Mouse (Mus musculus) embryonic facial prominence, embryonic 11.5 days (tissue): ENCODE measurements around the gene Pum3. TPM values are rescaled to one million over a fixed set of nuclear protein-coding genes. Genes with fewer than 3 reads are reported as not detected.

Experiments
- ATAC-seq: fragments of 200-750 bp; cut with Nextera tagmentation; replicated peaks from 2 replicates; pipeline ENCODE4 v1.8.0; 2017; ENCODE audit warnings: low read depth; ENCODE audit not compliant: insufficient number of reproducible peaks, low FRiP score, low TSS enrichment
- DNase-seq: peaks from one replicate; pipeline ENCODE4 v3.0.0-alpha.2; 2015; ENCODE audit warnings: low spot score
- H3K27ac ChIP-seq: fragments of 300-500 bp; sonication (generic); replicated peaks from 2 replicates; pipeline ENCODE4 v1.5.1; 2014; ENCODE audit warnings: mild to moderate bottlenecking, low read depth, low read length, control low read depth
- H3K27me3 ChIP-seq: fragments of 300-500 bp; sonication (generic); 2 replicates; pipeline ENCODE4 v1.6.1; 2014; ENCODE audit warnings: mild to moderate bottlenecking, low read length, moderate library complexity, mixed read lengths; ENCODE audit not compliant: control insufficient read depth, insufficient read depth
- H3K36me3 ChIP-seq: fragments of 300-500 bp; sonication (generic); replicated peaks from 2 replicates; pipeline ENCODE4 v1.6.1; 2014; ENCODE audit warnings: low read depth, mild to moderate bottlenecking, low read length, moderate library complexity, mixed read lengths; ENCODE audit not compliant: control insufficient read depth, insufficient read depth
- H3K4me1 ChIP-seq: fragments of 300-500 bp; sonication (generic); 2 replicates; pipeline ENCODE4 v1.6.1; 2014; ENCODE audit warnings: low read length, mixed read lengths; ENCODE audit not compliant: control insufficient read depth, insufficient read depth
- H3K4me2 ChIP-seq: fragments of 300-500 bp; sonication (generic); 2 replicates; pipeline ENCODE4 v1.6.1; 2014; ENCODE audit warnings: low read depth, mild to moderate bottlenecking, control low read depth, low read length, moderate library complexity
- H3K4me3 ChIP-seq: fragments of 300-500 bp; sonication (generic); 2 replicates; pipeline ENCODE4 v1.5.1; 2014; ENCODE audit warnings: low read depth, low read length, control low read depth
- H3K9ac ChIP-seq: fragments of 300-500 bp; sonication (generic); replicated peaks from 2 replicates; pipeline ENCODE4 v1.6.1; 2014; ENCODE audit warnings: mild to moderate bottlenecking, control low read depth, low read length
- H3K9me3 ChIP-seq: fragments of 300-500 bp; sonication (generic); replicated peaks from 2 replicates; pipeline ENCODE4 v1.6.1; 2016; ENCODE audit warnings: mild to moderate bottlenecking, low read length, inconsistent platforms, mixed read lengths; ENCODE audit not compliant: control insufficient read depth
- WGBS: fragments of 180-500 bp; shearing (Covaris S2); extraction: QIAGEN DNeasy Blood & Tissue Kit; methylation state at CpG from one replicate; pipeline ENCODE4 v1.1.7; 2014; 5-methylcytosine and 5-hydroxymethylcytosine counted together
- polyA plus RNA-seq: library from polyadenylated mRNA; unstranded; fragments of >200 nt; fragmentation: Nextera tagmentation; extraction: Ambion mirVana; gene quantifications from 2 replicates; pipeline ENCODE4 v1.2.1, GENCODE M21; 2014

Gene Pum3
- 94.8 and 110 TPM in 2 replicates for polyA plus RNA-seq

GRCm38 (mm10) chr19:27429745-27430251 is at the start of gene Pum3:
Gene Pum3, minus strand, starts transcription at chr19:27429825.
- Histone ChIP-seq H3K27ac (peak within 1 kb of the TSS; percentile 71), H3K27me3 (no peaks in the 10 kb centered on the region), H3K4me1 (peaks cover 5% of the 10 kb centered on the region), H3K36me3 (no peaks in the 10 kb centered on the region), H3K4me2 (peak within 1 kb of the TSS; percentile 70), H3K4me3 (peak within 1 kb of the TSS; percentile 83), H3K9ac (peak within 1 kb of the TSS; percentile 75), H3K9me3 (no peaks in the 10 kb centered on the region)
- DNase-seq (peak; percentile 98), ATAC-seq (peak; percentile 97)
- WGBS = under 1% methylated on average over 40 of the region's 40 CpGs

- no peak overlapping the region for H3K4me3 ChIP-seq
- H3K27me3 ChIP-seq = no peaks in the 10 kb centered on the region
- 82% methylated on average over 4 of the region's 4 CpGs for WGBS
- ATAC-seq (no peak), DNase-seq (no peak)
- H3K27ac ChIP-seq = no peak overlapping the region
- no peak overlapping the region for H3K4me2 ChIP-seq
- no peaks in the 10 kb centered on the region for H3K36me3 ChIP-seq
- H3K9me3 ChIP-seq = no peaks in the 10 kb centered on the region
- H3K9ac ChIP-seq = no peak overlapping the region
- H3K4me1 ChIP-seq = no peaks in the 10 kb centered on the region
Observed at GRCm38 (mm10) chr19:27466691-27467090, 37.1 kb upstream of the Pum3 start.

DNA sequence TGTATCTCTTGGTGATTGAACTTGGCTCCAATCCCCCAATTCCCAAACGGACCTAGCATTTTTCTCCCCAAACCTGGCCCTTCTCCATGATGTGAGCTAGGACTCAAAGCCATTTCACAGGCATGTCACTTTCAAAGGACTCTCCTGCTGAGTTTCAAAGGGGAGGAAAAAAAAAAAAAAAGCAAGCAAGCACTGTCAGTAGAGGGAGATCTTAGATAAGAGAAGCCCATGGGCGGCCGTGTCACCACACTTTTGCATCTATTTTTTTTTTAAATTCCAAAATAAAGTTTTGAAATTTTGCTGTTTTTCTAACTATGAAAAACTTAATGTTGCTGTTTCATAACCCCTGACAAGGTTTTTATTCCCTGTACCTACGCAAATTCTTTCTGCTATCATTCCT is 33.0 kb upstream of the Pum3 start:
- H3K27me3 ChIP-seq = no peaks in the 10 kb centered on the region
- H3K36me3 ChIP-seq = no peaks in the 10 kb centered on the region
- no peaks in the 10 kb centered on the region for H3K9me3 ChIP-seq
- H3K4me2 ChIP-seq = no peak overlapping the region
- WGBS = 73% methylated on average over 4 of the region's 4 CpGs
- H3K9ac ChIP-seq = no peak overlapping the region
- H3K27ac ChIP-seq = no peak overlapping the region
- no peaks in the 10 kb centered on the region for H3K4me1 ChIP-seq
- no peak for ATAC-seq
- no peak for DNase-seq
- H3K4me3 ChIP-seq = no peak overlapping the region

DNA sequence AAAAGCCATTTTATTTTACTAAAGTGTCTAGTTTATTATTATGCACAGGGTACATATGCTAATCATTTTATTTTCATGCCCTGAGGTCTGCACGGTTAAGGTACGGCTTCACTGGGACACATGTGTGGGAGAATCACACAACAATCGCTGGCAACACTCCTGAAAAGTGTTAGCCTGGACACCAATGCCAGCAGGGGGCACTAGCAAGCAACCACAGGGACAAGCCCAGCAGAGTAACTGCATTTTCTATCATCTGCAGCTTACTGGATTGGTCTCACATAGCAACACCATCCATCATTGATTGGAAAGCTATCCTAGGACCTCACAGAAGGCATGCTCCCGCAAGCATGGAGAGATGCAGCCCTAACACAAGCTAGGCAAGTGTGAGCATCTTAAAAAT is 20.8 kb upstream of the Pum3 start:
- Histone ChIP-seq H3K4me3 (no peak overlapping the region), H3K9ac (no peak overlapping the region), H3K9me3 (no peaks in the 10 kb centered on the region), H3K36me3 (no peaks in the 10 kb centered on the region), H3K4me2 (no peak overlapping the region), H3K27ac (no peak overlapping the region), H3K27me3 (no peaks in the 10 kb centered on the region), H3K4me1 (no peaks in the 10 kb centered on the region)
- DNase-seq = peak; percentile 81
- WGBS = 55% methylated on average over 4 of the region's 4 CpGs
- ATAC-seq = no peak

DNA sequence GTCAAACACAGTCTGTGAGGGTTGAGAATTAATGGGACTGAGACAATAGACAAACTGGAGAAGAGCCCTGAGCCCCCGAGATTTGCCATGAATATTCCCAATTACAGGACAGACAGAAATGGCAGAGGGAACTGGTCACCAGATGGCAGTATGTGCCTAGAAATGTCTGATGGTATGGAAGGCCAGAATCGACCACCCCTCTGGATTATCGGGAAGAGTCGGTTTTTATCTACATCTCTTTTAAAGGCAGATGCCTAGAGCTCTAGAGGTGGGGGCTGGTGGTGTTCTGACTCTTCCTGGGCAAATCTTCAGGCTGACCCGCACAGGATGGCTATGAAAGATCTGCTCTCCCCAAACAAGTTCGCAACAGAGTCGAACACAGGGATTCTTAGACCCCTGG is 17.9 kb upstream of the Pum3 start:
- ATAC-seq = no peak

DNA sequence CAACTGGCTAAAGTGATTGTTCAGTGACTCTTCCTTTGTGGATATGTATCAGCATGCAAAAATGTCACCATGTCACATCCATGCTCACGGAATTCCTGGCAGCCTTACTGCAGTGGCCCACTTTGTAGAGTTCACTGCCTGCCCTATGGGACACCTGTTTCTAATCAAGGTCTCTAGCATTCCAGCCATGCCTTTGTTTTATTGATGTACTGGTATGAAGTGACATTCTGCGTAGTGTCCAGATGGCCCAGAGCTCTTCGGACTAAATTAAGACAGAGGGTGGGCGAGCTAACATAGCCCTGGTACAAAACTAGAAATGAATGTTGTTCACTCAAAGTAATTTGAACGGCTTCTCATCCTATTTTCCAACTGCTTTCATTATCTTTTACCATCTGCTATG is 11.5 kb upstream of the Pum3 start:
- DNase-seq (peak; percentile 65), ATAC-seq (no peak)
- no peak overlapping the region for H3K9ac ChIP-seq
- no peaks in the 10 kb centered on the region for H3K36me3 ChIP-seq
- no peaks in the 10 kb centered on the region for H3K27me3 ChIP-seq
- 42% methylated on average over 5 of the region's 5 CpGs for WGBS
- H3K4me3 ChIP-seq = no peak overlapping the region
- H3K27ac ChIP-seq = no peak overlapping the region
- H3K4me1 ChIP-seq = no peaks in the 10 kb centered on the region
- no peak overlapping the region for H3K4me2 ChIP-seq
- no peaks in the 10 kb centered on the region for H3K9me3 ChIP-seq

More for the DNA sequence above, 17.9 kb upstream of the Pum3 start:
- no peak overlapping the region for H3K9ac ChIP-seq
- H3K4me2 ChIP-seq = no peak overlapping the region
- no peak overlapping the region for H3K4me3 ChIP-seq
- no peaks in the 10 kb centered on the region for H3K36me3 ChIP-seq
- peak; percentile 77 for DNase-seq
- 30% methylated on average over 7 of the region's 7 CpGs for WGBS
- H3K27ac ChIP-seq = no peak overlapping the region
- no peaks in the 10 kb centered on the region for H3K9me3 ChIP-seq
- H3K27me3 ChIP-seq = no peaks in the 10 kb centered on the region
- no peaks in the 10 kb centered on the region for H3K4me1 ChIP-seq

DNA sequence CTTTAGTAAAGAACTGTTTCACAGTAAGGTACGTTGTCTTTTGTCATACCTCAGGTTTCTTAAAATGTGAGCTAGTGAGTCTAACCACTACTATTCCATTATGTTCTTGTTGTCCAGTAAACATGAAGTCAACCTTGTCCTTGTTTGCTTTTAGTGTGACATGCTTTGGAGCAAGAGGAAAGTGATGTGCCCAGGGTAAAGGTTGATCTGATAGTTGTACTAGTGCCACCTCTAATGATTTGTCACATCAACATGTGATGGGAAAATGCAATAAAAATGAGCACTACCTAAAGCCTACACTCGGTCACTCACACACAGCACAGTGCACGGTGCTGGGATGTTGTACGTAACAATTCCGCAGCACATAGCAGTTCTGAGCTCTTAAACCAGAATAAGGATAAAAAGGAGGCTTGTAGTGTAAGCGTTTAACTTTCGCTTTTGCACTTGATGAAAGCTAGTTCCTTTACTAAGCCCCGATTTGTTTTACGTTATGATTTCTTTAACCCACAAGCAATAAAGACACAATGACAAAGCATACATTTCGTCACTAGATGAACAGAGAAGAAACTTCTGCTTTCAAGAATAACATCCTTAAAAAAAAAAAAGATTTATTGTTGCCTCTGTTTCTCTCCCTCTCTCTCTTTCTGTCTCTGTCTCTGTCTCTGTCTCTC is 8.5 kb upstream of the Pum3 start:
- Histone ChIP-seq H3K4me2 (no peak overlapping the region), H3K27ac (no peak overlapping the region), H3K9me3 (no peaks in the 10 kb centered on the region), H3K36me3 (no peaks in the 10 kb centered on the region), H3K9ac (no peak overlapping the region), H3K27me3 (no peaks in the 10 kb centered on the region), H3K4me3 (no peak overlapping the region), H3K4me1 (no peaks in the 10 kb centered on the region)
- DNase-seq (no peak), ATAC-seq (no peak)
- 82% methylated on average over 10 of the region's 10 CpGs for WGBS

- Histone ChIP-seq H3K9ac (peak overlapping the region; percentile 75), H3K27me3 (no peaks in the 10 kb centered on the region), H3K27ac (peak overlapping the region; percentile 71), H3K9me3 (no peaks in the 10 kb centered on the region), H3K36me3 (no peaks in the 10 kb centered on the region), H3K4me2 (peak overlapping the region; percentile 70), H3K4me3 (peak overlapping the region; percentile 83), H3K4me1 (peaks cover 5% of the 10 kb centered on the region)
- ATAC-seq (no peak), DNase-seq (no peak)
- 3% methylated on average over 10 of the region's 10 CpGs for WGBS
Observed at GRCm38 (mm10) chr19:27430406-27430805, 781 bp upstream of the Pum3 start.
